Mouse (Mus musculus): ENCODE measurements around the gene Rngtt.

Rngtt gene

GRCm38 (mm10) chr4:33510544-33510943 is 200.4 kb downstream of the Rngtt start:
- in situ Hi-C loops (cut with MboI; ENCODE audit: low sequenced_read_pairs): no loop called here

GRCm38 (mm10) chr4:33513421-33513820 is 203.3 kb downstream of the Rngtt start:
- in situ Hi-C loops (cut with MboI; ENCODE audit: low sequenced_read_pairs): no loop called here

- in situ Hi-C loops (cut with MboI; ENCODE audit: low sequenced_read_pairs): no loop called here
These were observed 204.2 kb downstream of the Rngtt start for GRCm38 (mm10) chr4:33514108-33515000.

- in situ Hi-C loops (cut with MboI; ENCODE audit: low sequenced_read_pairs): no loop called here
These were observed 210.1 kb downstream of the Rngtt start for GRCm38 (mm10) chr4:33520196-33520595.

GRCm38 (mm10) chr4:33520938-33521337 is 210.8 kb downstream of the Rngtt start:
- in situ Hi-C loops (cut with MboI; ENCODE audit: low sequenced_read_pairs): no loop called here

- in situ Hi-C loops (cut with MboI; ENCODE audit: low sequenced_read_pairs): no loop called here
These were observed 213.7 kb downstream of the Rngtt start for GRCm38 (mm10) chr4:33523774-33524173.

GRCm38 (mm10) chr4:33524481-33525141 is 214.5 kb downstream of the Rngtt start:
- in situ Hi-C loops (cut with MboI; ENCODE audit: low sequenced_read_pairs): no loop called here

GRCm38 (mm10) chr4:33525272-33525671 is 215.2 kb downstream of the Rngtt start:
- in situ Hi-C loops (cut with MboI; ENCODE audit: low sequenced_read_pairs): no loop called here

GRCm38 (mm10) chr4:33526092-33526491 is 216.0 kb downstream of the Rngtt start:
- in situ Hi-C loops (cut with MboI; ENCODE audit: low sequenced_read_pairs): no loop called here

GRCm38 (mm10) chr4:33526675-33527074 is 216.6 kb downstream of the Rngtt start:
- in situ Hi-C loops (cut with MboI; ENCODE audit: low sequenced_read_pairs): no loop called here

- in situ Hi-C loops (cut with MboI; ENCODE audit: low sequenced_read_pairs): no loop called here
These were observed 222.5 kb downstream of the Rngtt start for GRCm38 (mm10) chr4:33532596-33532995.

- in situ Hi-C loops (cut with MboI; ENCODE audit: low sequenced_read_pairs): no loop called here
These were observed 234.9 kb downstream of the Rngtt start for GRCm38 (mm10) chr4:33544755-33545576.

GRCm38 (mm10) chr4:33545577-33545879 is 235.4 kb downstream of the Rngtt start:
- in situ Hi-C loops (cut with MboI; ENCODE audit: low sequenced_read_pairs): no loop called here

- in situ Hi-C loops (cut with MboI; ENCODE audit: low sequenced_read_pairs): no loop called here
These were observed 236.2 kb downstream of the Rngtt start for GRCm38 (mm10) chr4:33546278-33546677.

GRCm38 (mm10) chr4:33547315-33547929 is 237.3 kb downstream of the Rngtt start:
- in situ Hi-C loops (cut with MboI; ENCODE audit: low sequenced_read_pairs): no loop called here

- in situ Hi-C loops (cut with MboI; ENCODE audit: low sequenced_read_pairs): no loop called here
These were observed 239.5 kb downstream of the Rngtt start for GRCm38 (mm10) chr4:33549606-33550005.

Data from CH12F3 (cell line).